Mouse (Mus musculus) CD4-positive naive resting alpha-beta T cell, adult 76 days (primary cell): Measurements from ENCODE around the gene Olfr201. TPM values are rescaled to one million over a fixed set of nuclear protein-coding genes. Genes with fewer than 3 reads are reported as not detected.

Experiments used
- total RNA-seq: library from RNA; stranded (reverse); gene quantifications from one replicate; pipeline ENCODE4 v1.2.4, GENCODE M21; 2023

Olfr201 gene
- not detected for total RNA-seq

GRCm38 (mm10) chr16:59272532-59272931 is at the start of gene Olfr201:
Olfr201 (minus strand) TSS chr16:59272632.

DNA sequence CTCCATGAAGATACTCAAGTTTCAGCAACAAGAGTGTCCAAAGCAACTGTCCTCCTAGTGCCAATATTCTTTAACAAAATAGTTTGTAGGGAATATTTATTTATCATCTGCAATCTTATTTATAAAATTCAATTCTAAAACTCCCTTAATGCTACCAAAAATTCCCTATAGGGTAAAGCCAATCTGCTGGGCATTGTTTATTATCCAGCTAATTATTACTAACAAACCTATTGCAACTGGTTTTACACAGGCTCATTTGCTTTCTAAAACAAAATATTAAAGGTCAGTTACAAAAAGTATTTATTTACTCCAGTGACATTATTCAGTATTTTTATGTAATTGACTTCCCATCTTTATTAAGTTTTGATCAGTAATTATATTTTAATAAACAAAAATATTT is 45.7 kb upstream of the Olfr201 start, which contains the start of gene Olfr204:
Gene Olfr204 (minus strand): TSS at position 101 of the 400 bp plus-strand sequence.

GRCm38 (mm10) chr16:59298581-59298980 is 26.1 kb upstream of the Olfr201 start, which contains the start of gene Olfr203:
Olfr203 (plus strand) TSS chr16:59298881.

DNA sequence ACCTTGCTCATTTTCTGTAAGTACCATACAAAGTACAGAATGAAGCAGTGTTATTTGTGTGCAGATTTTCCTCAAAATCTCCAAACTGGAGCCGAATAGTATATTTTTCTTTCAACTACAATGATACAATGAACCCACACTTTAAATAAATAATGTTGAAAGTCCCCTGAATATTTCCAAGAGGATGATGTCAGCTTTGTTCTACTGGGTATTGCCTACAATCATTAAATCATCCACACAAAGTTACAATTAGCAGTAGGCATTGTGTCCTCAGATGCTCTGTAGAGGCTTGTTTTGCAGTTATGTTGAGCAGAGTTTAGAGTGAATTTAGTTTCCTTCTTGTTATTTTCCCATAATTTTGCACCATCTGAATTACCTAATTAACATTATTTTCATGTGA is 14.3 kb upstream of the Olfr201 start, which contains the start of gene Olfr202:
Gene Olfr202 (minus strand): TSS at position 101 of the 400 bp plus-strand sequence.

GRCm38 (mm10) chr16:59219667-59220066 is 52.8 kb downstream of the Olfr201 start, which contains the start of gene Olfr199:
Olfr199 (minus strand) TSS chr16:59219767.

Other genes starting within 250 kb of the Olfr201 start
- not detected for gene Olfr186, start 242.3 kb downstream of the Olfr201 start, total RNA-seq
- not detected for gene Olfr187, start 232.9 kb downstream of the Olfr201 start, total RNA-seq
- not detected for gene Olfr190, start 194.6 kb downstream of the Olfr201 start, total RNA-seq
- gene Olfr191, start 182.8 kb downstream of the Olfr201 start, total RNA-seq: not detected
- gene Olfr193, start 160.8 kb downstream of the Olfr201 start, total RNA-seq: not detected
- not detected for gene Olfr194, start 151.6 kb downstream of the Olfr201 start, total RNA-seq
- not detected for gene Olfr195, start 125.6 kb downstream of the Olfr201 start, total RNA-seq
- not detected for gene Olfr196, start 102.2 kb downstream of the Olfr201 start, total RNA-seq
- gene Olfr198, start 69.1 kb downstream of the Olfr201 start, total RNA-seq: not detected
- not detected for gene Olfr199, start 52.9 kb downstream of the Olfr201 start, total RNA-seq
- not detected for gene Olfr202, start 14.2 kb upstream of the Olfr201 start, total RNA-seq
- gene Olfr203, start 26.2 kb upstream of the Olfr201 start, total RNA-seq: not detected
- not detected for gene Olfr204, start 45.6 kb upstream of the Olfr201 start, total RNA-seq
- not detected for gene Olfr205, start 58.5 kb upstream of the Olfr201 start, total RNA-seq
- gene Olfr206, start 76.6 kb upstream of the Olfr201 start, total RNA-seq: not detected
- gene Olfr209, start 91.4 kb upstream of the Olfr201 start, total RNA-seq: not detected
- gene Gabrr3, start 134.7 kb upstream of the Olfr201 start, total RNA-seq: not detected
- gene Riox2, start 199.1 kb upstream of the Olfr201 start, total RNA-seq: 30.3 TPM